In genomic region chr5:142927341-142927930, GRCm38 (mm10) we compare ENCODE assay signal across 14 mouse cellular contexts. TPM values are rescaled to one million over a fixed set of nuclear protein-coding genes. Genes with fewer than 3 reads are reported as not detected.
DNase-seq lines count a peak whose midpoint lies in the region; ATAC-seq and TF ChIP-seq lines count a peak whose summit lies in the region.
"Had no signal": no experiment of that assay in that cellular context is flagged by ENCODE, and none has a peak within 500 bp of the region (broad histone marks: within the 10 kb centered on the region; RNA-seq: fewer than 3 reads in every experiment).

No protein-coding gene starts in this region.

- TF ChIP-seq EP300 in ES-Bruce4 (IDR thresholded peaks at IDR 0.05; ENCODE audit: insufficient read depth, low read depth, low read length) (no peak), MEL (IDR thresholded peaks at IDR 0.05; ENCODE audit: low read depth in 1 of 2, low read length in 2 of 2) (no peak)

- TF ChIP-seq POLR2A in ES-Bruce4 (IDR thresholded peaks at IDR 0.05; ENCODE audit: insufficient read depth, low read length) (no peak), MEL (IDR thresholded peaks at IDR 0.05; ENCODE audit: control insufficient read depth in 1 of 2, insufficient read depth in 1 of 2, low read depth in 1 of 2, low read length in 2 of 2, poor library complexity in 1 of 2) (no peak)

- H3K9ac ChIP-seq in kidney, embryonic 14.5 days (ENCODE audit: low read depth, low read length): no peak overlapping the region
- H3K9ac ChIP-seq in ES-Bruce4 (ENCODE audit: low read depth, poor library complexity, severe bottlenecking): peak overlapping the region; percentile 43; the same call in 1 of the 2 replicates
- H3K9ac ChIP-seq in MEL (ENCODE audit: control insufficient read depth, low read depth, low read length, poor library complexity, severe bottlenecking): no peak overlapping the region
- no peak overlapping the region for H3K9ac ChIP-seq in liver, embryonic 11.5 days (ENCODE audit: low read depth, low read length)
- H3K9ac ChIP-seq: embryonic facial prominence, embryonic 15.5 days had no signal

- no peak for ATAC-seq in kidney, embryonic 14.5 days (ENCODE audit: low FRiP score, low TSS enrichment)
- ATAC-seq in liver, embryonic 11.5 days (replicated peaks; ENCODE audit: low FRiP score): no peak

- TF ChIP-seq CTCF in ES-Bruce4 (IDR thresholded peaks at IDR 0.05; ENCODE audit: low read depth, low read length) (no peak), MEL (IDR thresholded peaks at IDR 0.05 in 2 of 3, conservative IDR thresholded peaks at IDR 0.05 in 1 of 3; ENCODE audit: control insufficient read depth in 1 of 3, insufficient read depth in 1 of 3, low read depth in 2 of 3, low read length in 3 of 3, poor library complexity in 1 of 3, severe bottlenecking in 1 of 3) (no peak)
- no peak for TF ChIP-seq CTCF in left cerebral cortex, adult 2 months (IDR thresholded peaks at IDR 0.05)

- intact Hi-C loops in left cerebral cortex, adult 2 months (cut with DNase I): no loop called here

- WGBS in kidney, embryonic 14.5 days: 93% methylated on average over 12 of the region's 12 CpGs
- WGBS in liver, embryonic 11.5 days: 90% methylated on average over 12 of the region's 12 CpGs

- no peak overlapping the region for H3K4me3 ChIP-seq in kidney, embryonic 14.5 days (ENCODE audit: low read length)
- H3K4me3 ChIP-seq in ES-Bruce4 (ENCODE audit: low read depth, low read length) (no peak overlapping the region), MEL (ENCODE audit: control insufficient read depth in 1 of 2, insufficient read depth in 1 of 2, low read depth in 2 of 2, low read length in 2 of 2) (no peak overlapping the region)
- no peak overlapping the region for H3K4me3 ChIP-seq in liver, embryonic 11.5 days (ENCODE audit: low read depth, low read length)
- no peak overlapping the region for H3K4me3 ChIP-seq in left cerebral cortex, adult 2 months
- H3K4me3 ChIP-seq: embryonic facial prominence, embryonic 15.5 days had no signal

- 0 out of 2 replicates have a peak overlapping the region, but pooled peaks have one; percentile 73 for H3K27ac ChIP-seq in kidney, embryonic 14.5 days (ENCODE audit: low read depth, low read length)
- H3K27ac ChIP-seq in ES-Bruce4 (ENCODE audit: insufficient read depth, low read length) (peak overlapping the region; percentile 82), MEL (ENCODE audit: control insufficient read depth, low read depth, low read length) (peak overlapping the region; percentile 78)
- peak overlapping the region; percentile 89; the same call in 1 of the 2 replicates for H3K27ac ChIP-seq in liver, embryonic 11.5 days (ENCODE audit: low read depth, low read length)
- no peak overlapping the region; the same call in 1 of the 2 replicates for H3K27ac ChIP-seq in left cerebral cortex, adult 2 months

- H3K4me1 ChIP-seq in kidney, embryonic 14.5 days (ENCODE audit: control insufficient read depth, insufficient read depth, low read length): peaks cover 22% of the 10 kb centered on the region
- H3K4me1 ChIP-seq in ES-Bruce4 (ENCODE audit: control insufficient read depth, insufficient read depth, low read length) (peaks cover 20% of the 10 kb centered on the region), MEL (ENCODE audit: control insufficient read depth in 1 of 2, insufficient read depth in 2 of 2, low read length in 2 of 2) (peaks cover 6 to 43% of the 10 kb centered on the region in 2 experiments)
- H3K4me1 ChIP-seq in liver, embryonic 11.5 days (replicated peaks; ENCODE audit: control insufficient read depth, insufficient read depth, low read length): peaks cover 51% of the 10 kb centered on the region

- H3K27me3 ChIP-seq in kidney, embryonic 14.5 days (ENCODE audit: control insufficient read depth, insufficient read depth, low read length): no peaks in the 10 kb centered on the region
- H3K27me3 ChIP-seq in ES-Bruce4 (ENCODE audit: control insufficient read depth, insufficient read depth, low read length, poor library complexity, severe bottlenecking) (no peaks in the 10 kb centered on the region), MEL (ENCODE audit: control insufficient read depth in 1 of 2, insufficient read depth in 2 of 2, low read length in 2 of 2) (no peaks in the 10 kb centered on the region)
- H3K27me3 ChIP-seq in liver, embryonic 11.5 days (replicated peaks; ENCODE audit: control insufficient read depth, insufficient read depth, low read length): no peaks in the 10 kb centered on the region
- H3K27me3 ChIP-seq: embryonic facial prominence, embryonic 15.5 days had no signal

- no peaks in the 10 kb centered on the region for H3K36me3 ChIP-seq in kidney, embryonic 14.5 days (ENCODE audit: control insufficient read depth, insufficient read depth, low read length)
- H3K36me3 ChIP-seq in ES-Bruce4 (ENCODE audit: control insufficient read depth, insufficient read depth, low read length, poor library complexity, severe bottlenecking): no peaks in the 10 kb centered on the region
- H3K36me3 ChIP-seq in MEL (ENCODE audit: control insufficient read depth in 1 of 2, insufficient read depth in 2 of 2, low read length in 2 of 2): peaks cover 0 to 27% of the 10 kb centered on the region in 2 experiments; a peak in 2 of 4 replicates
- H3K36me3 ChIP-seq in liver, embryonic 11.5 days (ENCODE audit: control insufficient read depth, insufficient read depth, low read length): no peaks in the 10 kb centered on the region
- H3K36me3 ChIP-seq: embryonic facial prominence, embryonic 15.5 days had no signal

- H3K9me3 ChIP-seq in kidney, embryonic 14.5 days (ENCODE audit: control insufficient read depth, low read length): no peaks in the 10 kb centered on the region
- H3K9me3 ChIP-seq in ES-Bruce4 (replicated peaks; ENCODE audit: control insufficient read depth, insufficient read depth, low read length, poor library complexity, severe bottlenecking) (no peaks in the 10 kb centered on the region), MEL (replicated peaks; ENCODE audit: insufficient read depth, low read length) (no peaks in the 10 kb centered on the region)
- H3K9me3 ChIP-seq in liver, embryonic 11.5 days (ENCODE audit: control insufficient read depth, low read length): no peaks in the 10 kb centered on the region
- H3K9me3 ChIP-seq: embryonic facial prominence, embryonic 15.5 days had no signal

- TF ChIP-seq RAD21 in MEL (IDR thresholded peaks at IDR 0.05; ENCODE audit: low read depth, low read length): no peak

- H3K79me2 ChIP-seq in MEL (ENCODE audit: control insufficient read depth, insufficient read depth, low read length, poor library complexity): peaks cover 4% of the 10 kb centered on the region; the same call in 1 of the 2 replicates

- no peak overlapping the region for H3K4me2 ChIP-seq in kidney, embryonic 14.5 days (replicated peaks; ENCODE audit: low read depth, low read length)
- no peak overlapping the region; the same call in 1 of the 2 replicates for H3K4me2 ChIP-seq in liver, embryonic 11.5 days
- H3K4me2 ChIP-seq: midbrain, embryonic 11.5 days had no signal

- no peak for DNase-seq in kidney, postnatal 4 days
- no peak for DNase-seq in MEL (ENCODE audit: low read depth, low spot score)
- no peak for DNase-seq in liver, embryonic 11.5 days (ENCODE audit: low spot score)
- DNase-seq in left cerebral cortex, adult 2 months (ENCODE audit: extremely low spot score in 1 of 2, low spot score in 2 of 2): no peak
- DNase-seq in urinary bladder, adult 2 months (ENCODE audit: low spot score): no peak
- DNase-seq in right cerebral cortex, postnatal 4 days: no peak
- DNase-seq: adrenal gland, postnatal 36 days; cerebellum, adult 9-11 months; layer of hippocampus, postnatal 36 days; spleen, adult 18-20 months had no signal

TF ChIP-seq in MEL, 35 proteins besides CTCF, POLR2A, EP300 and RAD21 (continues in another document):
- TF ChIP-seq MEF2A (IDR thresholded peaks at IDR 0.05; ENCODE audit: extremely low read depth, insufficient replicate concordance, low read depth, low read length, poor library complexity, severe bottlenecking): no peak
- no peak for TF ChIP-seq HCFC1 (IDR thresholded peaks at IDR 0.05; ENCODE audit: low read depth, low read length)
- TF ChIP-seq E2F4 (IDR thresholded peaks at IDR 0.05; ENCODE audit: borderline replicate concordance, low read depth, low read length): no peak
- no peak for TF ChIP-seq ELF1 (IDR thresholded peaks at IDR 0.05; ENCODE audit: low read depth, low read length)
- no peak for TF ChIP-seq MXI1 (IDR thresholded peaks at IDR 0.05; ENCODE audit: low read depth, low read length)
- no peak for TF ChIP-seq ZNF384 (IDR thresholded peaks at IDR 0.05; ENCODE audit: low read depth, low read length)

RNA-seq across cellular contexts. Expression of gene Actb, which starts 20.9 kb away (rescaled TPM):
- 14,375 and 16,963 TPM in 2 replicates for polyA plus RNA-seq in kidney, embryonic 14.5 days (2014; fragmentation: Nextera tagmentation; extraction: Ambion mirVana)
- polyA plus RNA-seq in ES-Bruce4 (2011; ENCODE audit: insufficient read depth, insufficient read length, low read depth, missing spikeins) (3,823 and 4,237 TPM in 2 replicates), MEL (2012; ENCODE audit: insufficient read depth in 1 of 2, insufficient read length in 2 of 2, low read depth in 1 of 2, low replicate concordance in 2 of 2, missing spikeins in 1 of 2) (1,000 to 10,000 TPM; 1,403 to 4,417 TPM)
- total RNA-seq in MEL (2012; rRNA removed): 3,019 and 3,042 TPM in 2 replicates
- polyA plus RNA-seq in liver, embryonic 11.5 days (2014; fragmentation: Nextera tagmentation; extraction: Ambion mirVana): 11,958 and 12,749 TPM in 2 replicates
- total RNA-seq in left cerebral cortex, adult 2 months (2021): 1,000 to 10,000 TPM; 2,227 to 2,233 TPM
- polyA plus RNA-seq in urinary bladder, adult 2 months (2012; rRNA removed): 5,740 and 7,458 TPM in 2 replicates

RNA-seq across cellular contexts. Expression of gene Fbxl18, which starts 32.2 kb away (rescaled TPM):
- 11.7 and 14.6 TPM in 2 replicates for polyA plus RNA-seq in kidney, embryonic 14.5 days (2014; fragmentation: Nextera tagmentation; extraction: Ambion mirVana)
- polyA plus RNA-seq in ES-Bruce4 (2011; ENCODE audit: insufficient read depth, insufficient read length, low read depth, missing spikeins) (19.3 and 21.2 TPM in 2 replicates), MEL (2012; ENCODE audit: insufficient read depth in 1 of 2, insufficient read length in 2 of 2, low read depth in 1 of 2, low replicate concordance in 2 of 2, missing spikeins in 1 of 2) (1 to 10 TPM in 1 of 2 experiments, not detected in 1; 7.4 TPM)
- total RNA-seq in MEL (2012; rRNA removed): 3.9 and 4.6 TPM in 2 replicates
- 6.7 TPM in 2 replicates for polyA plus RNA-seq in liver, embryonic 11.5 days (2014; fragmentation: Nextera tagmentation; extraction: Ambion mirVana)
- 10 to 100 TPM; 31.5 to 33.2 TPM for total RNA-seq in left cerebral cortex, adult 2 months (2021)
- 7.0 and 8.4 TPM in 2 replicates for polyA plus RNA-seq in urinary bladder, adult 2 months (2012; rRNA removed)

RNA-seq across cellular contexts. Expression of gene Fscn1, which starts 32.7 kb away (rescaled TPM):
- polyA plus RNA-seq in kidney, embryonic 14.5 days (2014; fragmentation: Nextera tagmentation; extraction: Ambion mirVana): 312 and 390 TPM in 2 replicates
- 139 and 155 TPM in 2 replicates for polyA plus RNA-seq in ES-Bruce4 (2011; ENCODE audit: insufficient read depth, insufficient read length, low read depth, missing spikeins)
- total RNA-seq in MEL (2012; rRNA removed): not detected in 2 replicates
- polyA plus RNA-seq in MEL (2012; ENCODE audit: insufficient read depth in 1 of 2, insufficient read length in 2 of 2, low read depth in 1 of 2, low replicate concordance in 2 of 2, missing spikeins in 1 of 2): not detected
- polyA plus RNA-seq in liver, embryonic 11.5 days (2014; fragmentation: Nextera tagmentation; extraction: Ambion mirVana): 142 and 148 TPM in 2 replicates
- total RNA-seq in left cerebral cortex, adult 2 months (2021): 100 to 1,000 TPM; 334 to 344 TPM
- 63.4 and 69.0 TPM in 2 replicates for polyA plus RNA-seq in urinary bladder, adult 2 months (2012; rRNA removed)

Comparison
In these comparisons a context has a peak if more than half of its experiments do, and no peak if none do; other contexts are left out.
1. RNA of gene Fscn1, which starts 32.7 kb away (polyA plus RNA-seq): 312 to 390 TPM in kidney, embryonic 14.5 days, 142 to 148 TPM in liver, embryonic 11.5 days, 139 to 155 TPM in ES-Bruce4 and 63.4 to 69.0 TPM in urinary bladder, adult 2 months; not detected in MEL; every median in the first group is over 10 times any median in the second.